Mouse (Mus musculus) embryonic fibroblast, embryonic 13.5 days (primary cell): ENCODE data around the gene Ulk1. TPM values are rescaled to one million over a fixed set of nuclear protein-coding genes. Genes with fewer than 3 reads are reported as not detected.

Experiments used
- H3K27ac ChIP-seq: 2 replicates; pipeline ENCODE4 v1.5.1; 2012; ENCODE audit warnings: low read length, control low read depth, inconsistent platforms; ENCODE audit not compliant: insufficient read depth
- H3K4me1 ChIP-seq: 2 replicates; pipeline ENCODE4 v1.6.1; 2011; ENCODE audit warnings: low read length; ENCODE audit not compliant: control insufficient read depth, insufficient read depth
- H3K4me3 ChIP-seq: 2 replicates; pipeline ENCODE4 v1.5.1; 2011; ENCODE audit warnings: mild to moderate bottlenecking, control low read depth, low read length; ENCODE audit not compliant: insufficient read depth
- CTCF ChIP-seq: IDR thresholded peaks from 2 replicates; pipeline ENCODE4 v1.5.1; 2011; ENCODE audit warnings: mild to moderate bottlenecking, control low read depth, low read length, moderate library complexity, borderline replicate concordance; ENCODE audit not compliant: insufficient read depth
- POLR2A ChIP-seq: IDR thresholded peaks from 2 replicates; pipeline ENCODE4 v1.6.1; 2011; ENCODE audit warnings: low read depth, mild to moderate bottlenecking, control low read depth, low read length, moderate library complexity
- polyA plus RNA-seq: library from polyadenylated mRNA; stranded (reverse); fragments of >200 nt; gene quantifications from 2 replicates; pipeline ENCODE4 v1.2.4, GENCODE M21; 2011; ENCODE audit warnings: low read depth; ENCODE audit not compliant: missing spikeins, insufficient read length

Gene Ulk1
- polyA plus RNA-seq, 1 experiment: 22.3 TPM

DNA sequence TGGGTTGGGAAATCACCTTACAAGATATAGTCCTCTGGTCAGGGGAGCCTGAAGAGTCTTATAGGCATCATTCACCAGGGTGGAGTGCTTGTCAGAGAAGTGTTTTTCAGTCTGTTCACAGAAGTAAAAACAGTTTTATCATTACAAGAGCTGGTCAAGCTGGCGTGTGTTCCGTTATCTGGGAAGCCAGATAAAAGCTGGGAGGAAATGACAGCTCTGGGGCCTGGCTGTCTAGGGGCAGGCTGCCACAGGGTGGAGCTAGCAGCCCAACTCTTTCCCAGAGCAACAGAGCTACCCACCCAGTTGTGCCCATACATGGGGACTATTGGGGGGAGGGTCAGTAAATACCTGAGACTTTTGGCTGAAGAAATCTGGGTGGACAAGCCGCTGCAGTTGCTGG, 26.1 kb upstream of the Ulk1 start:
- TF ChIP-seq CTCF: peak; percentile 63
- TF ChIP-seq POLR2A: no peak
- Histone ChIP-seq H3K4me1 (peaks cover 4% of the 10 kb centered on the region; the same call in 1 of the 2 replicates), H3K4me3 (no peak overlapping the region), H3K27ac (no peak overlapping the region)

DNA sequence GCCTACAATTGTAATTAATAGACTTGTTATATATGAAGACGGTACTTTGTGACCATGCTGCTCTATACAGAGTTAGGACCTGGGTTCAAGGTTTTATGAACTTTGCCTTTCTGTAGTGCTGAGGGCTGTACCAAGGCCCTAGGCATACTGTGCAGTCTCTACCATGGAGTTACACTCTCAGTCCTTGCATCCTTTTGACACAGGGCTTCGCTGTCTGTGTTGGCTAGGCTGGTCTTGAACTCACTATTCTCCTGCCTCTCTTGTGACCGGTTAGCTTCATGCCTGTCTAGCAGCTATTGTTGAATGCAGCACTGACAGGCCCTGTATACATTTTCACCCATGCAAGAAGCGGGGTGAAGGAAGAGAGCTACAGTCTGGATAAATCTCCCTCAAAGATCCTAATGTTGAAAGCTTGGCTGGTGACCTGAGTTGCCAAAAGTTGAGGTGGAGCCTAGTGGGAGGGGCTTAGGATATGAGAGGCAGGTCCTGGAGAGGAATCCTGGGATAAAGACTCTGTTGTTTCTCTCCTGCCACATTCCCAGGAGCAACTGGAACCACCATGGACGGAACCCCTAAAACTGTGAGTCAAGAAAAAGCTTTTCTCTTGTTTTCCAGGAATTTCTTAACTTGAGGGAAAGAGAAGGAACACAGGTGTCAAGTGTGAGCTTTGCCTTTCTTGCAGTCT, 21.3 kb upstream of the Ulk1 start:
- no peak overlapping the region for H3K27ac ChIP-seq
- no peak overlapping the region for H3K4me3 ChIP-seq
- TF ChIP-seq POLR2A: no peak
- no peak for TF ChIP-seq CTCF
- H3K4me1 ChIP-seq: no peaks in the 10 kb centered on the region

DNA sequence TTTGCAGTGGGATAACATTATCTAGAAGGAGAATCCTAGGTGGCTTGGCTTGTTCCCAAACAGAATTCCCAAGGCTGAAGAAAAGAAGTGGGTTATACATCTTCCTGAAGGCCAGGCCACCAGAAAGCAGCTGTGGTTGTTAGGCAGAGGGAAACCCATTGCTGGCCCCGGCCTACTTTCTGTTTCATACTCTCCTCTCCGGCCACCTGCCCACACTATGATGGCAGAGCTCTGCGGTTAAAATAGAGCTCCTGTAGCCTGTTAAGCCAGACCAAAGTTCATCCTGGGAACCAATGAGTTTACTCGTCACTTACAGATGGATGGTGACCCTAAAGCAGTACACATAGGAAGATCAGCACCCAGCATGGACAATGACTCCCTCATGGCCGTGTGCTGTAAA, 17.7 kb upstream of the Ulk1 start:
- Histone ChIP-seq H3K4me1 (no peaks in the 10 kb centered on the region), H3K27ac (no peak overlapping the region), H3K4me3 (no peak overlapping the region)
- TF ChIP-seq POLR2A: no peak
- TF ChIP-seq CTCF: no peak

DNA sequence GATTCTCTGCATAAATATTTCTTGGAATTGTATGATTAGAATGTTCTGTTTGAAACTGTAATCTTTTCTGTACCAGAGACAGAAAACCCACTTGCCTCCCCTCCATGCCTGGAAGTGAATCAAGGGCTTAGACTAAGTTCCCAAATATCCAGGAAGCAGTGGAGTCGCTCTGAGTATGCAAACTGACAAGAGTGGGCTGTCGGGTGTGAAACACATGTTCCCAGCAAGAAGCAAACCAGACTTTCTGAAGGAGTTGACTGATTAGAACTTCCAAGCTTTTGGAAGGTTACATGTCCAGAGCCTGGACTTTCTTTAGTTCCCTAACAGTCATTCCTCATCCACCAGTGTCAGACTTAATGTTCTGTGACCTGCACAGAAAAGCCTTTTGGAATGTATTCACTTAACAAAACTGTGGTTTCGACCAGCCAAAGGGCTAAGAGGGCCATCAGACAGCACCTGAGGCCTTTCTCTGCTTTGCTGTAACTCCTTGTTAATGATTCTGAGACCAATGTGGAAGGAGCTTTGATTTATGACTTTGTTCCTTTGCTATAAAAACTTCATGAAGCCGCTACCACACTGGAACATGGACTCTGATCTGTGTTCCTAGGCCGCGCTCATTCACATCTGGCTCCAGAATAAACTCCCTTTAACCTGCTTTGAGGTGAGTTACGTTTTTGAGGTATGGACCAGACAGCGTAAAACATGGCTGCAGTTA, 17.0 kb upstream of the Ulk1 start:
- Histone ChIP-seq H3K4me1 (no peaks in the 10 kb centered on the region), H3K4me3 (no peak overlapping the region), H3K27ac (no peak overlapping the region)
- TF ChIP-seq CTCF (no peak), POLR2A (no peak)

DNA sequence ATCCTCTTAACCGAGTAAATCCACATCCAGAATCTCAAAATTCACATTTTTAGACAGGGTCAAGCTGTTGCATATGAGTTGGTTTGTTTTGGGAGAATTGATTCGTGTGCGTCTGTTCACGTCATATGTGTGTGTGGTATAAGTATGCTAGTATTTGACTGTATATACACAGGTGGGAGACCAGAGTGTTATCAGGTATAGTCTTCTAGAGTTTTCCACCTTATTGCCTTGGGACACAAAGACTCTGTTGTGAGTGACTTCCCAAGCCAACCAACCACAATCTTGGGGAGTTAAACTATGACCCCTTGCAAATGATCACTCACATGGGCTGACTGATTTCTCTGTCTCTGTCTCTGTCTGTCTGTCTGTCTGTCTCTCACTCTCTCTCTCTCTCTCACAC, 14.5 kb upstream of the Ulk1 start:
- TF ChIP-seq CTCF (no peak), POLR2A (no peak)
- Histone ChIP-seq H3K4me1 (no peaks in the 10 kb centered on the region), H3K27ac (no peak overlapping the region), H3K4me3 (no peak overlapping the region)

DNA sequence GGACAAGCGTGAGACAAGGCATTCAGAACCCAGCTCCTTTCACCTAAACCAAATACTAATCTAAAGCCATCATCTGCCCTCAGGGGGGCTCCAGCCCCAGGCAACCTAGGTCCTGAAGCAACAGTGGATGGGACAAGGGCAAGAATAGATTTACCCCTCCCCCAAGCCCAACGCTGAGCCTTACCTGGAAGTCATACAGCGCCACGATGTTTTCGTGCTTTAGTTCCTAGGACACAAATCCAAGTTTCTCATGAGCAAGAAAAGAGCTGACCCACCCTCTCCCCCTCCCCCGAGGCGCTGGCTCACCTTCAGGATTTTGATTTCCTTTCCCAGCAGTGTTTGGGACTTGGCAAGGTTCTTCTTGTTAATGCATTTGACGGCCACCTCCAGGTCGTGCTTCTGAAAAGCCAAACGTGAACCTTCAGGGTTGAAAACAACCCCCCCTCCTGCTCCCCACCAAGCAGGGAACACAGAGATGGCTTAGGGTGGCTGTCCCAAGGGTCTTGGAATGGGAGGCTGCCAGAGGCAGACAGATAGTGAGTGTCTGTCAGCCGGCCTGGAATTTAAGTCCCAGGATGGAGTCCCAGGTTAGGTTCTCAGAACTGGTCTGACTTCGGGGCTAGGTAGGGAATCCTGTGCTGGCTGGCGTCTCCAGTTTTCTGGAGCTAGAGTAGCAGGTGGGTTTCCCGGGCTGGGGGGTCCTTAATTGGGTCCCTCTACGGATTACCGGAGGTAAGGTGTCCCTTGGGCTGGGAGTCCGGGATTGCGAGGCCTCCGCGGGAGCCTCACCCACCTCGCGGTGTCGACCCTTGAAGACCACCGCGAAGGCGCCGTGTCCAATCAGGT, 853 bp downstream of the Ulk1 start:
- H3K4me1 ChIP-seq: peaks cover 3% of the 10 kb centered on the region; the same call in 1 of the 2 replicates
- peak overlapping the region; percentile 60 for H3K4me3 ChIP-seq
- TF ChIP-seq CTCF (no peak), POLR2A (no peak)
- H3K27ac ChIP-seq: 0 out of 2 replicates have a peak overlapping the region, but pooled peaks have one; percentile 15

DNA sequence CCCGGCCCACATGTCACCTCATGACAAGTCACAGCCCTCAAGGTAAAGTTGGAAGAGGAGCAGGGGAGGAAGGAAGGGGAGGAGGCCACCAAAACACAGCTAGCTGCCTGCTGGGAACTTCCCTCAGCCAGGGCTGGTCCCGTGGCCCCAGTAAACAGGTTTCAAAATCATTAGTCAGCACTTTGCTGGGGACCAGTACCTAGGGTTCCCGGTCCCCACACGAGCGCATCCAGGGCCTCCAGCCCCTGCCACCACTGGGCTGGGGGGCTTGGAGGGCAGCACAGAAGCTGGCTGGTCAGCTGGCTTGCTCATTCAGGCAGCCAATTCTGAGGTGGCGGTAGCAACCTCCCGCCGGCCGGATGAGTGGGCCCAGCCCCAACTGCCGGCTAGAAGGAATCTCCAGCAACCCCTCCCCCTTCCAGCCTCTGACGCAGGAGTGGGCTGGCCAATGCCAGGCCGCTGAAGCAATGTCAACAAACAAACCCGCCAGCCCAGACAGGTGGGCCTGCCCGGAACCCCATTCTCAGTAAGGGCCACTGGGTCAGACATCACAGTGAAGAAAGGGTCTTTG, 1.8 kb downstream of the Ulk1 start:
- H3K4me3 ChIP-seq: peak overlapping the region; percentile 60
- H3K27ac ChIP-seq: 0 out of 2 replicates have a peak overlapping the region, but pooled peaks have one; percentile 23
- H3K4me1 ChIP-seq: peaks cover 3% of the 10 kb centered on the region; the same call in 1 of the 2 replicates
- peak; percentile 52; the same call in 1 of the 2 replicates for TF ChIP-seq POLR2A
- no peak for TF ChIP-seq CTCF

DNA sequence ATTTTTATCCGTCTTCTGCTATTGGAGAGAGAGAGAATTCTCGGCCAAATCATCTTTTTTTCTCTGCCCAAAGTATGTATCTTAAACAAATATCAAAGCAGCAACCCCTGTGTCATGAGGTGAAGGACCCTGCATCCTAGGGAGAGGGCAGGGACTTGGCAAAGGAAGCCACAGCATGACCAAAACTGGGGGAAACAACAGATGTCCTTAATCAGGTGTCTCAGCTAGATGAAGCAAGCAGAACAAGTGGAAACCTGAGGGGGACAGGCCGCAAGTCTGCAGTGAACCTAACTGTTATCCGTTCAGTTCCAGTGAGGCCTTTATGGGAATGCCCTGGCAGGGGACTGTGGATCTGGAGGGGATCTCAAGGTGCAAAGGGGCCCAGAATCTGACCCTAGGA, 2.4 kb downstream of the Ulk1 start:
- TF ChIP-seq CTCF: no peak
- TF ChIP-seq POLR2A: no peak
- Histone ChIP-seq H3K4me3 (0 out of 2 replicates have a peak overlapping the region, but pooled peaks have one; percentile 60), H3K27ac (no peak overlapping the region), H3K4me1 (peaks cover 3% of the 10 kb centered on the region; the same call in 1 of the 2 replicates)

DNA sequence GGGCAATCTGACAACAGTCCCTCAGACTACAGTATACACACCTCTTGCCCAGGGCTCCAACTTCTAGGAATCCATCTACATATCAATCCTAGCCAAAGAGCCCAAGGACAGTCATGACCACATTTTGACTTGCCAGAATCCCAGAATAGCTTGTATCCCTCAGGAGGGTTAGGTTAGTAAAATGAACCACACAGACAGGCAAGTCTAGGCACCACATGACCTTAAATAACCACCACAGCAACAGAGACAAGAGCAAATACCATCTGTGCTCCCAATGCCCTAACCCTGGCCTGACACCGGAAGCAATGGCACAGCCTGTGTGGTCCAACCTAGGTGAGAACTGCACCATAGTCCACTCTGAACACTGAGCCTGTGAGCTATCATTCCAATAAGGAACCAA, 3.2 kb downstream of the Ulk1 start:
- Histone ChIP-seq H3K27ac (no peak overlapping the region), H3K4me3 (no peak overlapping the region), H3K4me1 (peaks cover 3% of the 10 kb centered on the region; the same call in 1 of the 2 replicates)
- TF ChIP-seq CTCF: no peak
- TF ChIP-seq POLR2A: no peak

DNA sequence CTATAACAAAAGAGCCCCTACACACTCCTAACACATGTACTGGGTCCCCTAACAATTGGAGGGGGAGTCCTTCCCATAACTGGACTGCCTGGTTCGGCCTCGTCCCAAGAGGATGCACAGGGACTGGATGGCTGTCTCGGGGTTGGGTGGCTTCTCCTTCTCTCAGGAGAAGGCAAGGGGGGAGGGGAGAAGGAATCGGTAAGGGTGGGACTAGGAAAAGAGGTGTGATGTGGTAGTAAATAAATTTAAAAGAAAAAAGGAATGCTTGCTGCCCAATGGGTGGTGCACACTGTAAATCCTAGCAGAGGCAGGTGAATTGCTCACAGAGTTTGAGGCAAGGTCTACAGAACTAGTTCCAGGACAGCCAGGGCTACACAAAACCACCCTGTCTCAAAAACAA, 3.7 kb downstream of the Ulk1 start:
- TF ChIP-seq CTCF (no peak), POLR2A (no peak)
- Histone ChIP-seq H3K27ac (no peak overlapping the region), H3K4me3 (no peak overlapping the region), H3K4me1 (peaks cover 3% of the 10 kb centered on the region; the same call in 1 of the 2 replicates)
